Mouse (Mus musculus): ENCODE data around the gene Gm49394.

The Gm49394 gene

GRCm38 (mm10) chr7:142661046-142661445, 8.7 kb downstream of the Gm49394 start:
- in situ Hi-C loops (cut with MboI; ENCODE audit: low pct_unique_long_range_greater_than_20kb in 1 of 2, low sequenced_read_pairs in 2 of 2, unreplicated experiment in 1 of 2) = no loop called here

- in situ Hi-C loops (cut with MboI; ENCODE audit: low pct_unique_long_range_greater_than_20kb in 1 of 2, low sequenced_read_pairs in 2 of 2, unreplicated experiment in 1 of 2) = no loop called here
These were observed 9.1 kb downstream of the Gm49394 start for GRCm38 (mm10) chr7:142660651-142660945.

- in situ Hi-C loops (cut with MboI; ENCODE audit: low pct_unique_long_range_greater_than_20kb in 1 of 2, low sequenced_read_pairs in 2 of 2, unreplicated experiment in 1 of 2) = no loop called here
These were observed 9.7 kb downstream of the Gm49394 start for GRCm38 (mm10) chr7:142659767-142660650.

- in situ Hi-C loops (cut with MboI; ENCODE audit: low pct_unique_long_range_greater_than_20kb in 1 of 2, low sequenced_read_pairs in 2 of 2, unreplicated experiment in 1 of 2) = no loop called here
These were observed 10.5 kb downstream of the Gm49394 start for GRCm38 (mm10) chr7:142659181-142659681.

- in situ Hi-C loops (cut with MboI; ENCODE audit: low pct_unique_long_range_greater_than_20kb in 1 of 2, low sequenced_read_pairs in 2 of 2, unreplicated experiment in 1 of 2) = no loop called here
These were observed 11.0 kb downstream of the Gm49394 start for GRCm38 (mm10) chr7:142658681-142659180.

GRCm38 (mm10) chr7:142657821-142658614, 11.7 kb downstream of the Gm49394 start:
- in situ Hi-C loops (cut with MboI; ENCODE audit: low pct_unique_long_range_greater_than_20kb in 1 of 2, low sequenced_read_pairs in 2 of 2, unreplicated experiment in 1 of 2) = no loop called here

- in situ Hi-C loops (cut with MboI; ENCODE audit: low pct_unique_long_range_greater_than_20kb in 1 of 2, low sequenced_read_pairs in 2 of 2, unreplicated experiment in 1 of 2) = no loop called here
These were observed 12.4 kb downstream of the Gm49394 start for GRCm38 (mm10) chr7:142657341-142657791.

- in situ Hi-C loops (cut with MboI; ENCODE audit: low pct_unique_long_range_greater_than_20kb in 1 of 2, low sequenced_read_pairs in 2 of 2, unreplicated experiment in 1 of 2) = no loop called here
These were observed 13.7 kb downstream of the Gm49394 start for GRCm38 (mm10) chr7:142656055-142656454.

- in situ Hi-C loops (cut with MboI; ENCODE audit: low pct_unique_long_range_greater_than_20kb in 1 of 2, low sequenced_read_pairs in 2 of 2, unreplicated experiment in 1 of 2) = no loop called here
These were observed 14.1 kb downstream of the Gm49394 start for GRCm38 (mm10) chr7:142655633-142656032.

- in situ Hi-C loops (cut with MboI; ENCODE audit: low pct_unique_long_range_greater_than_20kb in 1 of 2, low sequenced_read_pairs in 2 of 2, unreplicated experiment in 1 of 2) = no loop called here
These were observed 16.0 kb downstream of the Gm49394 start for GRCm38 (mm10) chr7:142653726-142654125.

GRCm38 (mm10) chr7:142646676-142647075, 23.1 kb downstream of the Gm49394 start:
- in situ Hi-C loops (cut with MboI; ENCODE audit: low pct_unique_long_range_greater_than_20kb in 1 of 2, low sequenced_read_pairs in 2 of 2, unreplicated experiment in 1 of 2) = no loop called here

- in situ Hi-C loops (cut with MboI; ENCODE audit: low pct_unique_long_range_greater_than_20kb in 1 of 2, low sequenced_read_pairs in 2 of 2, unreplicated experiment in 1 of 2) = no loop called here
These were observed 24.7 kb downstream of the Gm49394 start for GRCm38 (mm10) chr7:142645045-142645444.

- in situ Hi-C loops (cut with MboI; ENCODE audit: low pct_unique_long_range_greater_than_20kb in 1 of 2, low sequenced_read_pairs in 2 of 2, unreplicated experiment in 1 of 2) = no loop called here
These were observed 33.6 kb downstream of the Gm49394 start for GRCm38 (mm10) chr7:142636178-142636577.

- in situ Hi-C loops (cut with MboI; ENCODE audit: low pct_unique_long_range_greater_than_20kb in 1 of 2, low sequenced_read_pairs in 2 of 2, unreplicated experiment in 1 of 2) = no loop called here
These were observed 39.1 kb downstream of the Gm49394 start for GRCm38 (mm10) chr7:142630691-142631090.

- in situ Hi-C loops (cut with MboI; ENCODE audit: low pct_unique_long_range_greater_than_20kb in 1 of 2, low sequenced_read_pairs in 2 of 2, unreplicated experiment in 1 of 2) = no loop called here
These were observed 39.9 kb downstream of the Gm49394 start for GRCm38 (mm10) chr7:142629806-142630205.

- in situ Hi-C loops (cut with MboI; ENCODE audit: low pct_unique_long_range_greater_than_20kb in 1 of 2, low sequenced_read_pairs in 2 of 2, unreplicated experiment in 1 of 2) = no loop called here
These were observed 47.6 kb downstream of the Gm49394 start for GRCm38 (mm10) chr7:142622180-142622579.

GRCm38 (mm10) chr7:142613077-142613476, 56.7 kb downstream of the Gm49394 start:
- in situ Hi-C loops (cut with MboI; ENCODE audit: low pct_unique_long_range_greater_than_20kb in 1 of 2, low sequenced_read_pairs in 2 of 2, unreplicated experiment in 1 of 2) = no loop called here

- in situ Hi-C loops (cut with MboI; ENCODE audit: low pct_unique_long_range_greater_than_20kb in 1 of 2, low sequenced_read_pairs in 2 of 2, unreplicated experiment in 1 of 2) = no loop called here
These were observed 58.9 kb downstream of the Gm49394 start for GRCm38 (mm10) chr7:142610627-142611406.
